Mouse (Mus musculus): Measurements from ENCODE around the gene Med7.

The Med7 gene

GRCm38 (mm10) chr11:46418860-46419259, 17.9 kb upstream of the Med7 start:
- in situ Hi-C loops (cut with MboI; ENCODE audit: low pct_unique_long_range_greater_than_20kb in 1 of 2, low sequenced_read_pairs in 2 of 2, unreplicated experiment in 1 of 2): no loop called here

DNA sequence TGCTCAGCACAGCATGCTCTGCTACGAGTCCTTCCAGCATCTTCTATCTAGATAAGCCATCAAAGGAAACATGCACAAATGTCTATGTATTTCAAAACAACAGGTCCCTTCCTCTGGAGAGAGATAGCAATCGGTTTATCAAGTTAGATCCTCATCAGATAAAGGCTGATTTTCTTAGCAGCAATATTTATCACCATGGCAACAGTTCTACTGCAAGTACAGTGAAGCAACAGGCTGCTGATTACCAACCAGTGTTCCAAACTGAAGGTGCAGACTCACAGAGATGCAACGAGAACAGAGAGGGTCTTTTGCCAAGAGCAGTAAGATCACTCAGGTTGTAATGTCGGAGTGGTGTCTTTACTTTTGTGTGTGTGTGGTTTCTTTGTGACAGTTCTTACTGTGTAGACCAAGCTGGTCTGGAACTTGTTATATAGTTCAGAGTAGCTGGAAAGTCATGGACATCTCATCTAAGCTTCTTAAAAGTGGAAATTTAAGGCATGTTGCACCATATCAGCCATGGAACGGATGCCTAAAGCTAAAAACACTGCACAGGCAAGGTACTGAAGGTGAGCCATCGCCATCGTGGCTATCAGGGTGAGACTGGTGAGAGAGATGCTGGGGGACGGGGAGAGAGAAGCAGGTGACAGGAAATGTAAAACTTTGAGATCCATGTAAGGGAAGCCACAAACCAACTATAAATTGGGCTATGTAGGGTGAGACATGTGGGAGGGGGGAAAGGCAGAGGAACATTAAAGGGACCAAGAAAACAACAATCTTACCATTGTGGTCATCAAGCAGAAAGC, 15.4 kb upstream of the Med7 start:
- in situ Hi-C loops (cut with MboI; ENCODE audit: low pct_unique_long_range_greater_than_20kb in 1 of 2, low sequenced_read_pairs in 2 of 2, unreplicated experiment in 1 of 2): no loop called here

GRCm38 (mm10) chr11:46428131-46428530, 8.6 kb upstream of the Med7 start:
- in situ Hi-C loops (cut with MboI; ENCODE audit: low pct_unique_long_range_greater_than_20kb in 1 of 2, low sequenced_read_pairs in 2 of 2, unreplicated experiment in 1 of 2): loop anchor here (25.0 kb wide), 1 partner anchor 166 kb away; no protein-coding TSS in a partner anchor

DNA sequence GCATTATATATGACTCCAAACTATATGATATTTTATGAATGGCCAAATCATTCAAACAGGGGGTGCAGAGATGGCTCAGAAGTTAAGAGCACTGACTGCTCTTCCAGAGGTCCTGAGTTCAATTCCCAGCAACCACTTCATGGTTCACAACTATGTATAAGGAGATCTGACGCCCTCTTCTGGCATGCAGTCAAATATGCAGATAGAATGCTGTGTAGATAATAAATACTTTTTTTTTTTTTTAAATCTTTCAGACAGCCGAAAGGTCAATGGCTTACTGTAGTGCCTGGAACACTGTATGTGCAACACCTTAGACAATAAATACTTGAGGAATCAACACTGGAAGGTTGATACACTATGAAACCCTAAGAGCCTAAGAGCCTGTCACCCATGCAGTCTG, 6.6 kb upstream of the Med7 start:
- in situ Hi-C loops (cut with MboI; ENCODE audit: low pct_unique_long_range_greater_than_20kb in 1 of 2, low sequenced_read_pairs in 2 of 2, unreplicated experiment in 1 of 2): loop anchor here (25.0 kb wide), 1 partner anchor 168 kb away; no protein-coding TSS in a partner anchor

DNA sequence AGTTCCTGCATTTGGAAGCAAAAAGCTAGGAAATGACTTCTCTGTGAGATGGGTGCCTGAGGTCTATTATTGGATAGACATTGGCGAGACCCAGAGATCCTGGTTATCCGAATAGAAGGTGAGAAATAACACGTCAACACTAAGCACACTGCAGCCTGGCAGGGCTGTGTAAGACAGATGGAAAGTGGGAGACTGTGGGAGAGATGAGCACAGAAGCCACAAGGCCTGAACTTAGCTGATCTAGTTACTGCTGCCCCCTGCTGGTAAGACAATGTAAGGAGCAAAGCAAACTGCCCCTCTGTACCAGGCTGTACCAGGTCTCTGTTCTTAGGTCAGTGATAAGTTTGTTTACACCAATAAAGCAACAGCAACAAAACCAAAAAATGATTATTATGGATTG, 5.6 kb upstream of the Med7 start:
- in situ Hi-C loops (cut with MboI; ENCODE audit: low pct_unique_long_range_greater_than_20kb in 1 of 2, low sequenced_read_pairs in 2 of 2, unreplicated experiment in 1 of 2): loop anchor here (25.0 kb wide), 1 partner anchor 169 kb away; no protein-coding TSS in a partner anchor

DNA sequence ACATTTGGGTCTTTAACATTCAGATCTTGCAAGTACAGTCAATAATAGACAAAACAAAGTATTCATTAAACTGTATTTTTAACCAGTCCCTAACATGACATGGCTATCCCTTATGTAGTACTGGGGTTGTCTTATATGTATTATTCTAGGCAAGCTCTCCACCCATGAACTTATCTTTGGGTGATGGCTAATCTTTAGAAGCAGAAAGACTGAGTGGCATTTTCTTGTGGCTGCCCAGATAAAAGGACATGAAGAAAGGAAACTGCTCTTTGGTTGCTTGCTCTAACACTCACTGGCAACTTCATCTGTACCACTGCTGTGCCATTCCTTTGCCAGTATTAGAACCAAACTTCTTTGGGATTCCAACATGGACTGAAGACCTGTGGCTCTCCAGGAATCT, 1.4 kb upstream of the Med7 start:
- in situ Hi-C loops (cut with MboI; ENCODE audit: low pct_unique_long_range_greater_than_20kb in 1 of 2, low sequenced_read_pairs in 2 of 2, unreplicated experiment in 1 of 2): loop anchor here (25.0 kb wide), 1 partner anchor 173 kb away; no protein-coding TSS in a partner anchor

DNA sequence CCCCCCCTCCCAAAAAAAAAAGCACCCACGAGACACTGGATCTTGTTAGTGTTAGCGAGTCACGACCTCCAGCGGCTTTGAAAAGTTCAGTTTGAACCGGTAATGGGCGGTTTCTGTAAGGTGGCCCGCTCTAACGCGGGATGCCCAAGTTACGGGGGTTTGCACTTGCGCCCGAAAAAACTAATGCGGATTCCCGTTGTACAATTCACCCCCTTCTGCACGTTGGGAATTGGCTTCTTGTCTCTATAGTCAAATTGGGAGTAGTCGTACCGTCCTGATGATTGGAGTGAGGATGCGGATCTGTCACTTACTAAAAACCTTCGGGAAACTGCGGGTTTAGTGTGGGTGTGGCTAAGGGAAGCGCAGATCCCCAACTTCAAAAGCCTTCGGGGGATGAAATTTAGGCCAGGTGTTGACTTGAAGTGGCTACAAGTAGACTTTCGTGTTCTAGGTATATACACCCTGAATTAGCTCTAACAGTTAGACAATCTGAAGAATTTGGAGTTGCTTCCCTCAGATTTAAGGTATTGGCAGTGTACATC, 805 bp downstream of the Med7 start:
- in situ Hi-C loops (cut with MboI; ENCODE audit: low pct_unique_long_range_greater_than_20kb in 1 of 2, low sequenced_read_pairs in 2 of 2, unreplicated experiment in 1 of 2): loop anchor here (25.0 kb wide), 1 partner anchor 175 kb away; no protein-coding TSS in a partner anchor

DNA sequence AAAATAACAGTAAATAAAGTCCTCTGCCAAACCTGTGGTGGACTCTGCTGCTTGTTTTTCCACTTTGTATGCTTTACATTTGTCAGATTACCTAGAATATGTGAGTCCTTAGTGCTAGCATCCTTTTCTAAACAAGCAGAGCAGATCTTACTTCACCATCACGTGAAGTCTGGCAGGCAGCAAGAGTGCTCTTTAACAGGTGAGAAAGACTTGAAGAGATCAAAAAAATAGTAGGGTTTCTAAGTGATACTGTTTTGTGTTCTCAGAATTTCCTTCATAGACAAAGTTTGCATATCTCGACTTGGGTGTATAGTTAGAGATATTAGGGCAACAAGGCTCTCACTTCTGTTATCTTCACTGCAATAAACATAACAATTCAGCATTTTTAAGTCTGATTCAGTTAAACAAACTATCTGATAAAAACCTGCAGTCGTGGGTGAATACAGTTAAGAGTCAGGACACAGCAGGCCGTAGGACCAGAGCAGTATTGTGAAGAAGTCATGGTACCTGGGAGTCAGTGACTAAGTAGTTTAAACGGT, 2.3 kb downstream of the Med7 start:
- in situ Hi-C loops (cut with MboI; ENCODE audit: low pct_unique_long_range_greater_than_20kb in 1 of 2, low sequenced_read_pairs in 2 of 2, unreplicated experiment in 1 of 2): loop anchor here (25.0 kb wide), 1 partner anchor 177 kb away; no protein-coding TSS in a partner anchor

- in situ Hi-C loops (cut with MboI; ENCODE audit: low pct_unique_long_range_greater_than_20kb in 1 of 2, low sequenced_read_pairs in 2 of 2, unreplicated experiment in 1 of 2): loop anchor here (25.0 kb wide), 1 partner anchor 179 kb away; no protein-coding TSS in a partner anchor
Measured at GRCm38 (mm10) chr11:46441774-46442173, 5.0 kb downstream of the Med7 start.

GRCm38 (mm10) chr11:46443152-46443551, 6.4 kb downstream of the Med7 start:
- in situ Hi-C loops (cut with MboI; ENCODE audit: low pct_unique_long_range_greater_than_20kb in 1 of 2, low sequenced_read_pairs in 2 of 2, unreplicated experiment in 1 of 2): loop anchor here (25.0 kb wide), 1 partner anchor 181 kb away; no protein-coding TSS in a partner anchor

- in situ Hi-C loops (cut with MboI; ENCODE audit: low pct_unique_long_range_greater_than_20kb in 1 of 2, low sequenced_read_pairs in 2 of 2, unreplicated experiment in 1 of 2): loop anchor here (25.0 kb wide), 1 partner anchor 182 kb away; no protein-coding TSS in a partner anchor
Measured at GRCm38 (mm10) chr11:46443979-46444378, 7.3 kb downstream of the Med7 start.

- in situ Hi-C loops (cut with MboI; ENCODE audit: low pct_unique_long_range_greater_than_20kb in 1 of 2, low sequenced_read_pairs in 2 of 2, unreplicated experiment in 1 of 2): loop anchor here (25.0 kb wide), 1 partner anchor 184 kb away; no protein-coding TSS in a partner anchor
Measured at GRCm38 (mm10) chr11:46446150-46446549, 9.4 kb downstream of the Med7 start.

DNA sequence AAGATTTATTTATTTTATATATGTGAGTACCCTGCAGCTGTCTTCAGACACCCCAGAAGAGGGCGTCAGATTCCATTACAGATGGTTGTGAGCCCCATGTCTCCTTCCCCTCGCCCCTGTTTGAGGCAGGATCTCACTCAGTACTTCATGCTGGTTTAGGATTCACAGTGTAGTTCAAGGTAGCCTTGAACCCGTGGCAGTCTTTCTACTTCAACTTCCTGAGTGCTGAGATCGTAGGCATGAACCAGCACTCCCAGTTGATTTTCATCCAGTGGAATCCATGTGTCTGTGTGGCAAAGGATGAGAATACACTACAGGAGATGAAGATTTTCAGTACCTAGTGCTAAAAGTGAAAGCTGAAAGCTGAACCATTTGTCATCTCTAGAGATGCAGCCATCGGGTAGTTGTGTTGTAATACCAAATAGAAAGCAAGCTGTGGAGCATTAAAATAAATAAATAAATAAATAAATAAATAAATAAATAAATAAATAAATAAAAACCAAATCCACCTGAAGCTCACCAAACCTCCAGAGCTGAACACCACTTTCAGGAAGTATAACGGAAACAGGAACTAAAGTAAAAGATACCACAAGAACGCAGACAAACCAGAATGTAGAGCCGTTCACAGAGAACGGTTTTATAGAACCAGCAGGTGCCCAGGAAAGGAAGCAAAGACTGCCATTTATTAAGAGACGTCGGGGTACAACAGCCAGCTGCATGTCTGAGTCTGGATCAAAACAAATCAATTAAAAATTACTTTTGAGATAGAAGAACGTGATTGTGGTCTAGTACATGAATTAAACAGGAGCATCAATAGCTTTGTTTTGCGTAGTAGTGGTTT, 11.1 kb downstream of the Med7 start:
- in situ Hi-C loops (cut with MboI; ENCODE audit: low pct_unique_long_range_greater_than_20kb in 1 of 2, low sequenced_read_pairs in 2 of 2, unreplicated experiment in 1 of 2): loop anchor here (25.0 kb wide), 1 partner anchor 186 kb away; no protein-coding TSS in a partner anchor

GRCm38 (mm10) chr11:46449461-46450080, 12.8 kb downstream of the Med7 start:
- in situ Hi-C loops (cut with MboI; ENCODE audit: low pct_unique_long_range_greater_than_20kb in 1 of 2, low sequenced_read_pairs in 2 of 2, unreplicated experiment in 1 of 2): loop anchor here (25.0 kb wide), 1 partner anchor 187 kb away; no protein-coding TSS in a partner anchor

- in situ Hi-C loops (cut with MboI; ENCODE audit: low pct_unique_long_range_greater_than_20kb in 1 of 2, low sequenced_read_pairs in 2 of 2, unreplicated experiment in 1 of 2): no loop called here
Measured at GRCm38 (mm10) chr11:46454453-46455045, 17.8 kb downstream of the Med7 start, which contains the start of gene Havcr2. Gene Havcr2 (plus strand): TSS chr11:46454935.

GRCm38 (mm10) chr11:46459960-46460359, 23.2 kb downstream of the Med7 start:
- in situ Hi-C loops (cut with MboI; ENCODE audit: low pct_unique_long_range_greater_than_20kb in 1 of 2, low sequenced_read_pairs in 2 of 2, unreplicated experiment in 1 of 2): no loop called here

DNA sequence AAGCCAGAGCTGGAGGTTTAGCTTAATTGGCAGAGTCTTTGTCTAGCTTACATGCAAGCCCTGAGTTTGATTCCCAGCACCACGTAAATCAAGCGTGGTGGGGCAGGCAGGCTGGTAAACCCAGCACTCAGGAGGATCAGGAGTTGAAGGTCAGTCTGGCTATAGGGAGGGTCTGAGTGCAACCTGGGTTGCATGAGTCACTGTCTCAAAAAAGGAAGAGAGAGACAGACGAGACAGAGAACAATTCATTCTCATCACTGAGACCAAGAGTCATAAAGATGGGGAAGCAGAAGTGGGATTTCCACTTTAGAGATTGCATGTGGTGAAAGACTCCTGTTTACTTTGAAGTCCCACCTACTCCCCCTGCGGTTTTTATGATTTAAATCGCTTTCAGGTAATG, 24.6 kb downstream of the Med7 start:
- in situ Hi-C loops (cut with MboI; ENCODE audit: low pct_unique_long_range_greater_than_20kb in 1 of 2, low sequenced_read_pairs in 2 of 2, unreplicated experiment in 1 of 2): no loop called here
